Mouse (Mus musculus) heart, adult 2 months (tissue): ENCODE data around the gene Slc16a3. TPM values are rescaled to one million over a fixed set of nuclear protein-coding genes. Genes with fewer than 3 reads are reported as not detected.

Experiments
- DNase-seq, 2 experiments: peaks; one replicate each; pipeline ENCODE4 v3.0.0; 2021
- H3K27ac ChIP-seq: fragments of 200-600 bp; 2 replicates; pipeline ENCODE4 v1.8.1; 2022
- H3K27me3 ChIP-seq: fragments of 200-500 bp; 2 replicates; pipeline ENCODE4 v1.6.1; 2012; ENCODE audit warnings: mild to moderate bottlenecking, low read length, inconsistent platforms, mixed read lengths; ENCODE audit not compliant: control insufficient read depth, insufficient read depth
- H3K36me3 ChIP-seq: fragments of 200-500 bp; 2 replicates; pipeline ENCODE4 v1.6.1; 2012; ENCODE audit warnings: low read length, inconsistent platforms; ENCODE audit not compliant: control insufficient read depth, insufficient read depth
- H3K4me1 ChIP-seq: fragments of 200-500 bp; 2 replicates; pipeline ENCODE4 v1.6.1; 2011; ENCODE audit warnings: low read length; ENCODE audit not compliant: control insufficient read depth, insufficient read depth
- H3K4me3 ChIP-seq: fragments of 200-600 bp; 2 replicates; pipeline ENCODE4 v1.8.1; 2022
- H3K79me2 ChIP-seq: fragments of 200-500 bp; replicated peaks from 2 replicates; pipeline ENCODE4 v1.6.1; 2012; ENCODE audit warnings: mild to moderate bottlenecking, inconsistent platforms, low read length, moderate library complexity, mixed read lengths; ENCODE audit not compliant: control insufficient read depth, insufficient read depth
- H3K9ac ChIP-seq: fragments of 200-500 bp; 2 replicates; pipeline ENCODE4 v1.6.1; 2012; ENCODE audit warnings: low read depth, mild to moderate bottlenecking, control low read depth, inconsistent platforms, low read length, mixed read lengths
- CTCF ChIP-seq: fragments of 200-600 bp; IDR thresholded peaks from 2 replicates; pipeline ENCODE4 v1.8.1; 2022; ENCODE audit warnings: antibody characterized with exemption, mild to moderate bottlenecking, moderate library complexity
- EP300 ChIP-seq: fragments of 200-500 bp; IDR thresholded peaks from 2 replicates; pipeline ENCODE4 v1.6.1; 2011; ENCODE audit warnings: low read depth, low read length, control low read depth; ENCODE audit not compliant: insufficient read depth
- POLR2A ChIP-seq: fragments of 200-500 bp; IDR thresholded peaks from 2 replicates; pipeline ENCODE4 v1.6.1; 2011; ENCODE audit warnings: mild to moderate bottlenecking, low read depth, low read length, control low read depth; ENCODE audit not compliant: insufficient read depth
- WGBS: fragments of 180-500 bp; shearing (Covaris S2); methylation state at CpG from one replicate; pipeline ENCODE4 v1.1.7; 2018; 5-methylcytosine and 5-hydroxymethylcytosine counted together
- intact Hi-C: fragments of 180-260 bp; cut with DNase I; formaldehyde crosslinking; loops from one replicate; pipeline ENCODE4 v1.15.1; 2025
- polyA plus RNA-seq: library from polyadenylated mRNA; depleted of rRNA; stranded (reverse); fragments of >200 nt; gene quantifications from 2 replicates; pipeline ENCODE4 v1.2.3, GENCODE M21; 2012
- total RNA-seq, 2 experiments: library from RNA; stranded (reverse); gene quantifications; 2 replicates each; pipeline ENCODE4 v1.2.3; 2021

The Slc16a3 gene
- total and polyA plus RNA-seq, 3 experiments: 1.2 to 4.0 (median 1.3) TPM

GRCm38 (mm10) chr11:120939712-120940341 lies 8.5 kb upstream of the Slc16a3 start:
- Histone ChIP-seq H3K36me3 (no peaks in the 10 kb centered on the region), H3K79me2 (no peaks in the 10 kb centered on the region), H3K27me3 (no peaks in the 10 kb centered on the region), H3K9ac (no peak overlapping the region), H3K4me3 (no peak overlapping the region), H3K27ac (no peak overlapping the region), H3K4me1 (no peaks in the 10 kb centered on the region)
- no peak for TF ChIP-seq EP300
- intact Hi-C loops: no loop called here
- no peak for DNase-seq
- WGBS: 50% methylated on average over 6 of the region's 6 CpGs

- Histone ChIP-seq H3K9ac (no peak overlapping the region), H3K4me3 (no peak overlapping the region), H3K27ac (no peak overlapping the region), H3K4me1 (no peaks in the 10 kb centered on the region), H3K27me3 (no peaks in the 10 kb centered on the region), H3K36me3 (no peaks in the 10 kb centered on the region), H3K79me2 (no peaks in the 10 kb centered on the region)
- DNase-seq: no peak
- 81% methylated on average over 6 of the region's 6 CpGs for WGBS
- TF ChIP-seq EP300: no peak
- TF ChIP-seq POLR2A: no peak
- TF ChIP-seq CTCF: no peak
- intact Hi-C loops: no loop called here
Observed at GRCm38 (mm10) chr11:120940959-120941358, 7.3 kb upstream of the Slc16a3 start.

GRCm38 (mm10) chr11:120945266-120945665 lies 3.0 kb upstream of the Slc16a3 start:
- H3K36me3 ChIP-seq: no peaks in the 10 kb centered on the region
- no peaks in the 10 kb centered on the region for H3K27me3 ChIP-seq
- no peak overlapping the region for H3K4me3 ChIP-seq
- H3K27ac ChIP-seq: no peak overlapping the region
- no peak overlapping the region for H3K9ac ChIP-seq
- no peak for DNase-seq
- WGBS: 82% methylated on average over 7 of the region's 7 CpGs
- intact Hi-C loops: no loop called here
- H3K79me2 ChIP-seq: no peaks in the 10 kb centered on the region
- TF ChIP-seq EP300 (no peak), CTCF (no peak), POLR2A (no peak)
- peaks cover 5% of the 10 kb centered on the region for H3K4me1 ChIP-seq

- 86% methylated on average over 5 of the region's 5 CpGs for WGBS
- no peak for TF ChIP-seq CTCF
- no peak for TF ChIP-seq EP300
- no peak for TF ChIP-seq POLR2A
- Histone ChIP-seq H3K79me2 (no peaks in the 10 kb centered on the region), H3K4me1 (peaks cover 5% of the 10 kb centered on the region), H3K4me3 (no peak overlapping the region), H3K27me3 (no peaks in the 10 kb centered on the region), H3K36me3 (no peaks in the 10 kb centered on the region), H3K9ac (no peak overlapping the region), H3K27ac (no peak overlapping the region)
- intact Hi-C loops: no loop called here
- no peak for DNase-seq
Observed at GRCm38 (mm10) chr11:120945926-120946325, 2.4 kb upstream of the Slc16a3 start.

- peak; percentile 63 to 72 for DNase-seq
- Histone ChIP-seq H3K4me3 (peak overlapping the region; percentile 55), H3K9ac (peak overlapping the region; percentile 65), H3K36me3 (no peaks in the 10 kb centered on the region), H3K79me2 (no peaks in the 10 kb centered on the region), H3K4me1 (peaks cover 7% of the 10 kb centered on the region), H3K27me3 (no peaks in the 10 kb centered on the region), H3K27ac (peak overlapping the region; percentile 17)
- 6% methylated on average over 70 of the region's 75 CpGs for WGBS
- intact Hi-C loops: no loop called here
- TF ChIP-seq CTCF (peak; percentile 40), POLR2A (no peak)
Observed at GRCm38 (mm10) chr11:120948861-120949851, 876 bp downstream of the Slc16a3 start.

- Histone ChIP-seq H3K27ac (no peak overlapping the region), H3K36me3 (no peaks in the 10 kb centered on the region), H3K4me1 (peaks cover 7% of the 10 kb centered on the region), H3K9ac (no peak overlapping the region), H3K4me3 (no peak overlapping the region; the same call in 1 of the 2 replicates), H3K79me2 (no peaks in the 10 kb centered on the region), H3K27me3 (no peaks in the 10 kb centered on the region)
- TF ChIP-seq POLR2A (no peak), CTCF (no peak), EP300 (no peak)
- intact Hi-C loops: loop anchor here (2.0 kb wide), 1 partner anchor 17 kb away; the partner anchor contains the start of gene Ccdc57
- DNase-seq: no peak
- 46% methylated on average over 10 of the region's 10 CpGs for WGBS
Observed at GRCm38 (mm10) chr11:120949863-120950262, 1.6 kb downstream of the Slc16a3 start.
